Mouse (Mus musculus) MEL (cell line): Measurements from ENCODE around the gene Col24a1.

ENCODE experiments used
- CHD2 ChIP-seq: IDR thresholded peaks from 2 replicates; pipeline ENCODE4 v1.6.1; 2011; ENCODE audit warnings: low read length, improper control_type of control experiment
- CTCF ChIP-seq, 3 experiments: IDR thresholded peaks in 2 of 3; conservative IDR thresholded peaks in 1 of 3; 2 replicates each; pipeline ENCODE4 v1.5.1; 2011 to 2012; ENCODE audit warnings: low read length in 3 of 3, low read depth in 2 of 3, mild to moderate bottlenecking in 2 of 3, improper control_type of control experiment in 1 of 3, inconsistent platforms in 1 of 3, mixed read lengths in 1 of 3, moderate library complexity in 1 of 3; ENCODE audit not compliant: control insufficient read depth in 1 of 3, insufficient read depth in 1 of 3, poor library complexity in 1 of 3, severe bottlenecking in 1 of 3
- E2F4 ChIP-seq: IDR thresholded peaks from 2 replicates; pipeline ENCODE4 v1.6.1; 2011; ENCODE audit warnings: low read depth, low read length, improper control_type of control experiment, borderline replicate concordance
- ELF1 ChIP-seq: IDR thresholded peaks from 2 replicates; pipeline ENCODE4 v1.6.1; 2014; ENCODE audit warnings: low read depth, mild to moderate bottlenecking, inconsistent platforms, low read length, improper control_type of control experiment, moderate library complexity
- JUND ChIP-seq: IDR thresholded peaks from 2 replicates; pipeline ENCODE4 v1.6.1; 2011; ENCODE audit warnings: low read depth, mild to moderate bottlenecking, improper control_type of control experiment, low read length
- NELFE ChIP-seq: IDR thresholded peaks from 2 replicates; pipeline ENCODE4 v1.6.1; 2011; ENCODE audit warnings: low read depth, low read length, improper control_type of control experiment
- NRF1 ChIP-seq: IDR thresholded peaks from 2 replicates; pipeline ENCODE4 v1.6.1; 2014; ENCODE audit warnings: low read depth, mild to moderate bottlenecking, inconsistent platforms, low read length, improper control_type of control experiment, moderate library complexity; ENCODE audit not compliant: poor library complexity, insufficient read depth, severe bottlenecking
- POLR2A ChIP-seq, 2 experiments: IDR thresholded peaks; 2 replicates each; pipeline ENCODE4 v1.6.1; 2011 to 2012; ENCODE audit warnings: low read length in 2 of 2, mild to moderate bottlenecking in 2 of 2, control low read depth in 1 of 2, improper control_type of control experiment in 1 of 2, low read depth in 1 of 2, moderate library complexity in 1 of 2; ENCODE audit not compliant: control insufficient read depth in 1 of 2, insufficient read depth in 1 of 2, poor library complexity in 1 of 2
- RAD21 ChIP-seq: IDR thresholded peaks from 2 replicates; pipeline ENCODE4 v1.6.1; 2011; ENCODE audit warnings: mild to moderate bottlenecking, low read depth, low read length, improper control_type of control experiment
- TBP ChIP-seq: IDR thresholded peaks from 2 replicates; pipeline ENCODE4 v1.8.0; 2011; ENCODE audit warnings: low read depth, low read length, improper control_type of control experiment
- ZMIZ1 ChIP-seq: IDR thresholded peaks from 2 replicates; pipeline ENCODE4 v1.6.1; 2012; ENCODE audit warnings: low read depth, mild to moderate bottlenecking, inconsistent platforms, low read length, improper control_type of control experiment, moderate library complexity

GRCm38 (mm10) chr3:145576876-145577275 is 284.6 kb downstream of the Col24a1 start:
- no peak for TF ChIP-seq CTCF (IDR thresholded peaks at IDR 0.05 in 2 of 3, conservative IDR thresholded peaks at IDR 0.05 in 1 of 3; ENCODE audit: control insufficient read depth in 1 of 3, insufficient read depth in 1 of 3, low read depth in 2 of 3, low read length in 3 of 3, poor library complexity in 1 of 3, severe bottlenecking in 1 of 3)
- no peak for TF ChIP-seq TBP
- TF ChIP-seq CHD2, result no peak
- no peak for TF ChIP-seq RAD21
- TF ChIP-seq NRF1, result no peak
- no peak for TF ChIP-seq ZMIZ1
- TF ChIP-seq JUND, result no peak
- no peak for TF ChIP-seq ELF1
- TF ChIP-seq E2F4, result no peak
- no peak for TF ChIP-seq POLR2A (IDR thresholded peaks at IDR 0.05; ENCODE audit: control insufficient read depth in 1 of 2, insufficient read depth in 1 of 2, low read depth in 1 of 2, low read length in 2 of 2, poor library complexity in 1 of 2)
- no peak for TF ChIP-seq NELFE
